Mouse (Mus musculus): ENCODE results near the gene Tdrd7.

Gene Tdrd7

GRCm38 (mm10) chr4:46041761-46042504 lies 76.8 kb downstream of the Tdrd7 start:
- DNase-seq (ENCODE audit: low spot score): no peak

GRCm38 (mm10) chr4:46042505-46042850 lies 77.3 kb downstream of the Tdrd7 start:
- DNase-seq (ENCODE audit: low spot score): no peak

GRCm38 (mm10) chr4:46043361-46043760 lies 78.2 kb downstream of the Tdrd7 start:
- DNase-seq (ENCODE audit: low spot score): no peak

GRCm38 (mm10) chr4:46047971-46048370 lies 82.8 kb downstream of the Tdrd7 start:
- no peak for DNase-seq (ENCODE audit: low spot score)

GRCm38 (mm10) chr4:46048418-46048817 lies 83.3 kb downstream of the Tdrd7 start:
- DNase-seq (ENCODE audit: low spot score): no peak

GRCm38 (mm10) chr4:46053323-46054107 lies 88.4 kb downstream of the Tdrd7 start:
- DNase-seq (ENCODE audit: low spot score): no peak

GRCm38 (mm10) chr4:46056163-46056562 lies 91.0 kb downstream of the Tdrd7 start:
- no peak for DNase-seq (ENCODE audit: low spot score)

GRCm38 (mm10) chr4:46061259-46061962 lies 96.3 kb downstream of the Tdrd7 start:
- DNase-seq (ENCODE audit: low spot score): no peak

GRCm38 (mm10) chr4:46063841-46064240 lies 98.7 kb downstream of the Tdrd7 start:
- DNase-seq (ENCODE audit: low spot score): no peak

GRCm38 (mm10) chr4:46064263-46064662 lies 99.1 kb downstream of the Tdrd7 start:
- DNase-seq (ENCODE audit: low spot score): no peak

- DNase-seq (ENCODE audit: low spot score): no peak
Observed at GRCm38 (mm10) chr4:46064961-46065360, 99.8 kb downstream of the Tdrd7 start.

GRCm38 (mm10) chr4:46065695-46066340 lies 100.7 kb downstream of the Tdrd7 start:
- DNase-seq (ENCODE audit: low spot score): no peak

- no peak for DNase-seq (ENCODE audit: low spot score)
Observed at GRCm38 (mm10) chr4:46068060-46068459, 102.9 kb downstream of the Tdrd7 start.

GRCm38 (mm10) chr4:46068573-46068972 lies 103.4 kb downstream of the Tdrd7 start:
- no peak for DNase-seq (ENCODE audit: low spot score)

GRCm38 (mm10) chr4:46069851-46070482 lies 104.8 kb downstream of the Tdrd7 start:
- no peak for DNase-seq (ENCODE audit: low spot score)

GRCm38 (mm10) chr4:46072631-46073030 lies 107.5 kb downstream of the Tdrd7 start:
- no peak for DNase-seq (ENCODE audit: low spot score)

GRCm38 (mm10) chr4:46073736-46074135 lies 108.6 kb downstream of the Tdrd7 start:
- no peak for DNase-seq (ENCODE audit: low spot score)

GRCm38 (mm10) chr4:46075664-46076063 lies 110.5 kb downstream of the Tdrd7 start:
- no peak for DNase-seq (ENCODE audit: low spot score)

GRCm38 (mm10) chr4:46076892-46077291 lies 111.8 kb downstream of the Tdrd7 start:
- no peak for DNase-seq (ENCODE audit: low spot score)

GRCm38 (mm10) chr4:46080261-46080660 lies 115.1 kb downstream of the Tdrd7 start:
- no peak for DNase-seq (ENCODE audit: low spot score)

- no peak for DNase-seq (ENCODE audit: low spot score)
Observed at GRCm38 (mm10) chr4:46082555-46082954, 117.4 kb downstream of the Tdrd7 start.
